Mouse (Mus musculus) heart, embryonic 12.5 days (tissue): Measurements from ENCODE around the gene Gm38431. TPM values are rescaled to one million over a fixed set of nuclear protein-coding genes. Genes with fewer than 3 reads are reported as not detected.

Experiments
- ATAC-seq: fragments of 200-750 bp; cut with Nextera tagmentation; 2 replicates; pipeline ENCODE4 v1.8.0; 2017; ENCODE audit warnings: moderate TSS enrichment, moderate library complexity; ENCODE audit not compliant: insufficient number of reproducible peaks, low FRiP score
- H3K27ac ChIP-seq: fragments of 300-500 bp; sonication (generic); 2 replicates; pipeline ENCODE4 v1.5.1; 2016; ENCODE audit warnings: mild to moderate bottlenecking, moderate library complexity; ENCODE audit not compliant: poor library complexity, severe bottlenecking
- H3K27me3 ChIP-seq: fragments of 300-500 bp; sonication (generic); replicated peaks from 2 replicates; pipeline ENCODE4 v1.6.1; 2016; ENCODE audit warnings: mild to moderate bottlenecking, moderate library complexity
- H3K36me3 ChIP-seq: fragments of 300-500 bp; sonication (generic); 2 replicates; pipeline ENCODE4 v1.6.1; 2016; ENCODE audit warnings: mild to moderate bottlenecking, moderate library complexity
- H3K4me1 ChIP-seq: fragments of 300-500 bp; sonication (generic); replicated peaks from 2 replicates; pipeline ENCODE4 v1.6.1; 2016; ENCODE audit warnings: mild to moderate bottlenecking
- H3K4me2 ChIP-seq: fragments of 300-500 bp; sonication (generic); 2 replicates; pipeline ENCODE4 v1.6.1; 2016; ENCODE audit warnings: mild to moderate bottlenecking, moderate library complexity
- H3K4me3 ChIP-seq: fragments of 300-500 bp; sonication (generic); 2 replicates; pipeline ENCODE4 v1.5.1; 2016; ENCODE audit warnings: mild to moderate bottlenecking
- H3K9ac ChIP-seq: fragments of 300-500 bp; sonication (generic); 2 replicates; pipeline ENCODE4 v1.6.1; 2016; ENCODE audit warnings: mild to moderate bottlenecking, moderate library complexity
- H3K9me3 ChIP-seq: fragments of 300-500 bp; sonication (generic); replicated peaks from 2 replicates; pipeline ENCODE4 v1.6.1; 2016; ENCODE audit warnings: mild to moderate bottlenecking, moderate library complexity
- WGBS: fragments of 180-500 bp; shearing (Covaris S2); methylation state at CpG from one replicate; pipeline ENCODE4 v1.1.7; 2016; 5-methylcytosine and 5-hydroxymethylcytosine counted together
- polyA plus RNA-seq: library from polyadenylated mRNA; unstranded; fragments of >200 nt; fragmentation: Nextera tagmentation; extraction: Ambion mirVana; gene quantifications from 2 replicates; pipeline ENCODE4 v1.2.1, GENCODE M21; 2016

Gene Gm38431
- polyA plus RNA-seq: 1.8 and 2.0 TPM in 2 replicates

DNA sequence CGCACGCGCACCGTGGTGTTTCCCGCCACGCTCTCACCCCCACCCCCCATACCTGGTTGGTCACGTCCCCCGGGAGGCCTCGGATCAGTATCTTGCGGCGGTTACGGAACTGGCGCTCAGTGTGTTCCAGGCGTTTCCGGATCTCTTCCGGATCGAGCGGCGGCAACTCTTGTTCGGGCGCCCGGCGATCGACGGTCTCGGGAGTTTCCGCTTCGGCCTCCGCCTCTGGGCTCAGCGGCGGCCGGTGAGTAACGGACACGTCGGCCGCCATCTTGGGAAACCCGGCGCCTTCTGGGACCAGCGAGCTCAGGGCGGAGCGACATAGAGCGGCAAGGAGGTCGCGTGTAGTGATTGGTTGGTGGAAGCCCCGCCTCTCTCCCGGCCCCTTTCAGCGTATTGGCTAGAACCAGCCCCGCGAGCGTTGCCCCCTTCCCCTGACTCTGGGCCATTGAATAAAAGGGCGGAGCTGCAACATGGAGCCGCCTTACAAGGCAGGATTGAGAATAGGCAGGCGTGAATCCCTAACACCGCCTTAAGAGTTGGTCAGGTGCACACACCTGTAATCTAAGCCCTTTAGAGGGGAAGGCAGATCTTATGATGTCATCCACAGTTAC is at the start of gene Gm38431, which contains the start of gene Raver1:
Gene Gm38431, minus strand, starts transcription at position 291 of the 614 bp plus-strand sequence.
Gene Raver1, minus strand, starts transcription at position 302 of the 614 bp plus-strand sequence.
- ATAC-seq: peak; percentile 98
- Histone ChIP-seq H3K4me2 (peak within 1 kb of the TSS; percentile 97), H3K9me3 (no peaks in the 10 kb centered on the region), H3K36me3 (peaks cover 36% of the 10 kb centered on the region), H3K9ac (peak within 1 kb of the TSS; percentile 84), H3K4me1 (peaks cover 29% of the 10 kb centered on the region), H3K4me3 (peak within 1 kb of the TSS; percentile 76), H3K27ac (peak within 1 kb of the TSS; percentile 81), H3K27me3 (no peaks in the 10 kb centered on the region)
- WGBS: under 1% methylated on average over 54 of the region's 54 CpGs

DNA sequence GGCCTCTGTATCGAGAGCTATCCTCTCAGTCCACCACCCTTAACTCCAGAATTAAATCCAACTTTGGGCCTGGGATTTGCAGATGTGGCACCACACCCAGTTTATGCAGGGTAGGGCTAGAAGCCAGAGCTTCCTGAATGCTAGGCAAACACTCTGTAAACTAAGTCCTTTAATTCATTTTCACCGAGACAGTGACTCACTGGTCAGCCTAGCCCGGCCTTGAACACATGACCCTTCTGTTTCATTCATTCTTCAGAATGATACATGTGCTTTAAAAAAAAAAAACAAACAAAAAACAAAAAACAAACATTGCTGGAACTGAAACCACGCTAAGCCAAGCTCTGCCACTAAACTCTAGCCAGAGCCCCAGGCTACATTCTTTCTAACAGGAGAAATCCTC is 46.6 kb upstream of the Gm38431 start:
- Histone ChIP-seq H3K4me2 (no peak overlapping the region), H3K36me3 (peaks cover 62% of the 10 kb centered on the region), H3K27me3 (no peaks in the 10 kb centered on the region), H3K4me3 (no peak overlapping the region), H3K9ac (no peak overlapping the region), H3K4me1 (peaks cover 24% of the 10 kb centered on the region), H3K9me3 (no peaks in the 10 kb centered on the region), H3K27ac (no peak overlapping the region)
- 70% methylated on average over 4 of the region's 4 CpGs for WGBS
- no peak for ATAC-seq

DNA sequence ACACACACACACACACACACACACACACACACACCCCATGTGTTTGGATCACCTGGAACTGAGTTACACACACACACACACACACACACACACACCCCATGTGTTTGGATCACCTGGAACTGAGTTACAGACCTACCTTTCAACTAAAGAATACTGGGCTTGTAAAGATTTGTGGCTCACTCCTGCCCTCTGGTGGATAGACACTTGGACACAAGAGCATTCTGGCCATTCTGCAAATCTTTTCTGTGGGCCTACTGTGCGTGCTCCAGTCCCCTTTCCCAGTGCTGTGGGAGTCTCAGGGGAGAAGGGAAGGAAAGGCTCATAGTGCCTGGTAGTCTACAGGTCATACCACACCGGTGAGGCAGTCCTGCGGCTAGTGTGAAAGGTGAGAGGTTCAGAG is 45.4 kb upstream of the Gm38431 start:
- ATAC-seq: no peak
- Histone ChIP-seq H3K27ac (no peak overlapping the region), H3K27me3 (no peaks in the 10 kb centered on the region), H3K4me3 (no peak overlapping the region), H3K9me3 (no peaks in the 10 kb centered on the region), H3K4me1 (peaks cover 24% of the 10 kb centered on the region), H3K9ac (no peak overlapping the region), H3K4me2 (no peak overlapping the region), H3K36me3 (peaks cover 51% of the 10 kb centered on the region)
- WGBS: 38% methylated on average over 3 of the region's 3 CpGs

DNA sequence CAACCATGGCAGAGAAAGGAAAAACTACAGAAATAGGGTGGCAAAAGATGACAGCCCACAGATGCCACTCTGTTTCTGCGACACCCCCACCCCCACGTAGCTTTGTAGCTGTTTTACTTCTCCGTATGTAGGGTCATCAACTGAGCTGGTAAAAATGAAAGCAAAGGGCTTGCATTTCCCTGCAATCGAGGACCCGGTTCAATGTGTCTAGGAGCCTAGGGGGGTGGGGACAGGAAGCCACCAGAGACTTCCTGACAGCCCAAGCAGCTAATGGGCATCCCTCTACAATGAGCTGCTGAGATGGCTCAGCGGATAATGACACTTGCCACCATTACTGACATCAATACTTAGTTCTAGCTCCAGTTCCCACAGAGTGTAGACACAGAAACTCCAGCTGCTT is 44.6 kb upstream of the Gm38431 start:
- no peaks in the 10 kb centered on the region for H3K9me3 ChIP-seq
- no peak overlapping the region for H3K4me3 ChIP-seq
- H3K36me3 ChIP-seq: peaks cover 42% of the 10 kb centered on the region
- 68% methylated on average over 6 of the region's 6 CpGs for WGBS
- H3K27me3 ChIP-seq: no peaks in the 10 kb centered on the region
- ATAC-seq: no peak
- no peak overlapping the region for H3K27ac ChIP-seq
- H3K4me2 ChIP-seq: no peak overlapping the region
- peaks cover 24% of the 10 kb centered on the region for H3K4me1 ChIP-seq
- H3K9ac ChIP-seq: no peak overlapping the region

DNA sequence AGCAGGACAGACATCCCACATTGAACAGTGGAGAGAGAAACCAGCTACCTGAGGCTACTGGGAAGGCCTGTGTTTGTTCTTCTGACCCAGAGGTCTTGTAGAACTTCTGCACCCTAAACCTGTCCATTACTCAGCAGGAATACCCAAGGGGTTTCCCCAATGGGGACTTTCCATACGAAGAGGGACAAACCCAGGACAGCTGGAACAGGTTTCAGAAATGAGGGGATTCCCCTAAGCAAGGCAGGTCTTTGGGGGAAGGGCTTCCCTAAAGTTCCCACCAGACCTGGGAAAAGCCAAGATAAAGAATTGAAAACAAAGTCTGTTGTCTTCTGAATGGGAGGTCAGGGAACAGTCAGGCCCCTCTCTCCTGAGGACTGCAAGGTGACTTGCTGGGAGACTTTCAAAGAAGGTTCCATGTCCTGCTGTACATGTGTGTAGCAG is 44.2 kb upstream of the Gm38431 start:
- no peak for ATAC-seq
- 77% methylated on average over 1 of the region's 1 CpGs for WGBS
- no peak overlapping the region for H3K27ac ChIP-seq

DNA sequence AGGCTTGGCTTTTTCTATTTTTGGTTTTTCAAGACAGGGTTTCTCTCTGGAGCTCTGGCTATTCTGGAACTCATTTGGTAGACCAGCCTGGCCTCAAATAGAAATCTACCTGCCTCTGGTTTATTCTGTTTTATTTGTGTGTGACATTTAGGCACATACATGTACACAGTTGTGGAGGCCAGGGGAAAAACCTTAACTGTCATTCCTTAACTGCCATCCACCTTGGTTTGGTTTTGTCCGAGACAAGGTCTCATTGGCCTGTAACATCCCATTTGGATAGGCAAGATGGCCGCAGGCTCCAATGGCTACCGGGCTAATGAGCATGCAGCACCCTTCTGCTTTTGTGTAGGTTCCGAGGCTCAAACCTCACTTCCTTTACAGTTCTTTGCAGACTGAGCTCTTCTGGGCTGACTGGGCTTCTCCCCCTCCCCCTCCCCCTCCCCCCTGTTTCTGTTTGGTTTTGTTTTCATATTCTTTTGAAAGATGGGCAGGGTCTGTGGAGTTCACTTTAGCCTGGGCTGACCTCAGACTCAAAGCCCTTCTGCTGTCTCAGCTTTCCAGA is 43.6 kb upstream of the Gm38431 start:
- Histone ChIP-seq H3K4me1 (peaks cover 27% of the 10 kb centered on the region), H3K4me3 (no peak overlapping the region), H3K27ac (no peak overlapping the region; the same call in 1 of the 2 replicates), H3K9ac (no peak overlapping the region), H3K4me2 (no peak overlapping the region), H3K9me3 (no peaks in the 10 kb centered on the region), H3K27me3 (no peaks in the 10 kb centered on the region), H3K36me3 (peaks cover 32% of the 10 kb centered on the region)
- ATAC-seq: no peak
- WGBS: 71% methylated on average over 4 of the region's 4 CpGs

More for the DNA sequence above, 44.2 kb upstream of the Gm38431 start:
- Histone ChIP-seq H3K4me2 (no peak overlapping the region), H3K9me3 (no peaks in the 10 kb centered on the region), H3K9ac (0 out of 2 replicates have a peak overlapping the region, but pooled peaks have one; percentile 46), H3K27me3 (no peaks in the 10 kb centered on the region), H3K36me3 (peaks cover 38% of the 10 kb centered on the region), H3K4me3 (no peak overlapping the region), H3K4me1 (peaks cover 24% of the 10 kb centered on the region)

DNA sequence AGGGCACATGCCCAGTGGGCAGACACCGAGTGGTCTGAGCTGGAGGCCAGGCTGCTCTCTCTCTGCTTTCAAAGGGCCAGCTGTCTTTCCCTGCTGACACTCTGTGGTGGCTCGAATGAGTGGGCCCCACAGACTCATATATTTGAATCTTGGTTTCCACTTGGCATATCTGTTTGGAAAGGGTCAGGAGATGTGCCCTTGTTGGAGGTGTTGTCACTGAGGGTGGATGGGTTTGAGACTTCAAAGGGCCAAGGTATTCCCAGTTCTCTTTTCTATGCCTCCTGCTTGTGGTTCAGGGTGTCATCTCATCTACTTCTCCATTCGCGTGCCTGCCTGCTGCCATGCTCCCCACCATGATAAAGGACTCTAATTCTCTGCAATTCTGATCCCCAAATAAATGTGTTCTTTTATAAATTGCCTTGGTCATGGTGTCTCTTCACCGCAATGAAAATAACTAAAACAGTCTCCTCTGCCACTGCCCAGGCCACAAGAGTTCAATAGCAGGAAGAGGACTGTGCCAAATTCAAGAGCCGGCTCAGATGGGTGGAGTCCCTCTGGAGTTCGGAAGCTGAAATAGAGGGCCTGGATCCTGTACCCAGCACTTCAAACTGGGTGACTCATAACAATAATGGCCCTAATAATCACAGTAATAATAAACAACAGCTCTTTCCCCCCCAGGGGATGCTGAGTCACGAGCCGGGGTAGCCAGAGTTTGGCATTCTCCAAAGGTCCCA is 43.0 kb upstream of the Gm38431 start:
- Histone ChIP-seq H3K4me2 (no peak overlapping the region), H3K27me3 (no peaks in the 10 kb centered on the region), H3K27ac (no peak overlapping the region), H3K4me1 (peaks cover 31% of the 10 kb centered on the region), H3K9ac (no peak overlapping the region), H3K36me3 (peaks cover 26% of the 10 kb centered on the region), H3K9me3 (no peaks in the 10 kb centered on the region), H3K4me3 (no peak overlapping the region)
- WGBS: 65% methylated on average over 9 of the region's 9 CpGs
- ATAC-seq: no peak

DNA sequence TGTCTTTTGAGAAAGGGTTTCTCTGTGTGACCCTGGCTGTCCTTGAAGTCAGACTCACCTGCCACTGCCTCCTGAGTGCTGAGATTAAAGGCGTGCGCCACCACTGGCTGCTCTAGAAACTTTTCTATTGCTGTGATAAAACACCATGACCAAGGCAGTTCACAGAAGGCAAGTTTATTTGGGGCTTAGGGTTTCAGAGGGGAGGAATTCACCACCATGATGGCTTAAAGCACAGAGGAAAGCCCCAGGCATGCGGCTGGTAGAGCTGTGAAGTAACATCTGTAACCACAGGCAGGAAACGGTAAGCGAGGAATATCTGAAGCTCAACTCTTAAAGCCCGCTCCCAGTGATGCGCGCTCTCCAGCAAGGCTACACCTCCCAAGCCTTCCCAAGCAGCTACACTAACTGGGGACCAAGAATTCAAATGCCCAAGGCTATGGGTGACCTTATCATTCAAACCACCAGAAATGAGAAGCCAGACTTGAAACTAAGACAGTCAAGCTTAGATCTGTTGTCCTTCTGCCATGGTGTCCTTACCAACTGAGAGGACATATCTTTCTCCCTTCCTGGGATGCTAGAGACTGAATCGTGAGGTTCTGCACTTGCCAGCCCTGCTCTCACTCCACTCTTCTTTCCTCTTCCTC is 41.4 kb upstream of the Gm38431 start:
- Histone ChIP-seq H3K4me1 (peaks cover 31% of the 10 kb centered on the region), H3K27me3 (no peaks in the 10 kb centered on the region), H3K27ac (no peak overlapping the region), H3K36me3 (peaks cover 12% of the 10 kb centered on the region), H3K9me3 (no peaks in the 10 kb centered on the region), H3K4me2 (no peak overlapping the region), H3K4me3 (no peak overlapping the region), H3K9ac (no peak overlapping the region)
- WGBS: 67% methylated on average over 9 of the region's 9 CpGs
- ATAC-seq: no peak

DNA sequence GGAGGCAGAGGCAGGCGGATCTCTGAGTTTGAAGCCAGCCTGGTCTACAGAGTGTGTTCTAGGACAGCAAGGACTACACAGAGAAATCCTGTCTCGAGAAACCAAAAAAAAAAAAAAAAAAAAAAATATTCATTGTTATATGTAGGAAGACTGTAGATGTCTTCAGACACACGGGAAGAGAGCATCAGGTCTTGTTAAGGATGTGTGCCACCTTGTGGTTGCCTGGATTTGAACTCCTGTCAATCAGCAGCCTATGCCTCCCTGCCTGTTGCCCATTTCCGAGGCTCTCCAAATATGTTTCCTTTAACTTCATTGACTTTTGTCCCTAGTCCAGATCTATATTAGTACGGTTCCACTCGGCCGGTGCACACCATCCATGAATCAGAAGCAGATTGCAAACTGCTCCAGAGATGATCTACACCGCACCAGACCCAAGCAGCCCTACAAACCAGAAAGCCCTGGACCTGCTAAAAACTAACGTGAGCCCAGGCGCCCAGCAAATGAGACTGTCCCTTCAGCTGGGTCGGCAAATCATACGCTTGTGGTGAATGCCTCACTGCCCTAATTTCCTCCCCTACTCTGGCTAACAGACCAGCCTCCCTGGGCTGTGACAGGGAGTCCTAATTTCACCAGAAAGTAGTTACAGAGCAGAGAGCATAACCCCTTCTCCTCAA is 40.4 kb upstream of the Gm38431 start:
- Histone ChIP-seq H3K4me1 (peaks cover 31% of the 10 kb centered on the region), H3K27ac (no peak overlapping the region), H3K9me3 (no peaks in the 10 kb centered on the region), H3K36me3 (peaks cover 8% of the 10 kb centered on the region; the same call in 1 of the 2 replicates), H3K27me3 (no peaks in the 10 kb centered on the region), H3K4me2 (no peak overlapping the region), H3K4me3 (no peak overlapping the region), H3K9ac (no peak overlapping the region)
- 79% methylated on average over 12 of the region's 12 CpGs for WGBS
- no peak for ATAC-seq

DNA sequence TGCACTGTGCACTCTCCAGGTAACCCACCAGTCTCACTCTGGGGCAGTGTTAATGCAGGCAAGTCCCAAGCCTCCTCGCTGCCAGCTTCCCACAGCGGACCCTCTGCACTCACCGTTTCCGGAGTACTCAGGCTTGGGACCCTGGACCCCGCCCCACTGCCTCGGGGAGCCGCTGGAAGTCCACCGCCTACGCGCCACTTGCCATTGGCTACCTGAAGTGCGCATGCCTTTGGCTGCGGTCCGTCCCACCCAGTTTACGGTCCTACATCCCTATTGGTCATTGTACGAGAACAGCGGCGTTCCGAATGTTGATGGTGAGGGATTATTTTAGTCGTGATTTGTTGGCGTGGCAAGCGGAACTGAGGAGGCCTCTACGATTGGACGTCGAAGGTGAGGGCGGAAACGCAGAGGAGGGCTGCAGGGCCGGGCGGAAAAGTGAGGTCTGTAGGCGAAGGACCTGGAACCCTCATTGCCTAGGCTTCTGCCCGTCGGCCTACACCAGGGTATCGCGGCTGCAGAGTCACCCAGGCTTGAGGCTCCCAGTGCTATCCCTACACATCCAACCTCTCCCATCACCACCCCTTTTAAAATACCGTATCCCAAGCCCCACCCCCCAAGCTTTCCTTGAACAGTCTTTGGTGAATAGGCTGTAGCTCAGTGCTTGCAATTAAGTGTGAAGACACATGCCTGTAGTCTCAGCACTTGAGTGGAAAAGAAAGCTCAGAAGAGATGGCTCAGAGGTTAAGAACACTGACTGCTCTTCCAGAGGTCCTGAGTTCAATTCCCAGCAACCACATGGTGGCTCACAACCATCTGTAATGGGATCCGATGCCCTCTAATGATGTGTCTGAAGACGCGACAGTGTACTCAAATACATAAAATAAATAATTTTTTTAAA is 39.5 kb upstream of the Gm38431 start, which contains the start of gene Tyk2:
Gene Tyk2, minus strand, starts transcription at position 185 of the 898 bp plus-strand sequence.
- peak; percentile 92 for ATAC-seq
- Histone ChIP-seq H3K9me3 (no peaks in the 10 kb centered on the region), H3K9ac (peak within 1 kb of the TSS; percentile 76), H3K4me3 (peak within 1 kb of the TSS; percentile 61), H3K27ac (peak within 1 kb of the TSS; percentile 20; the same call in 1 of the 2 replicates), H3K4me1 (peaks cover 36% of the 10 kb centered on the region), H3K36me3 (peaks cover 14% of the 10 kb centered on the region), H3K27me3 (no peaks in the 10 kb centered on the region), H3K4me2 (peak within 1 kb of the TSS; percentile 75)
- 5% methylated on average over 37 of the region's 37 CpGs for WGBS
